Mouse (Mus musculus): ENCODE results near the gene Egfl6. TPM values are rescaled to one million over a fixed set of nuclear protein-coding genes. Genes with fewer than 3 reads are reported as not detected.

Gene Egfl6
- polyA plus RNA-seq, 1 experiment, result not detected

GRCm38 (mm10) chrX:166576111-166576510, 9.4 kb downstream of the Egfl6 start:
- H3K27me3 ChIP-seq (ENCODE audit: control insufficient read depth, insufficient read depth, insufficient read length), result no peaks in the 10 kb centered on the region
- H3K4me3 ChIP-seq, result no peak overlapping the region
- H3K79me2 ChIP-seq (ENCODE audit: control insufficient read depth, insufficient read depth), result no peaks in the 10 kb centered on the region
- TF ChIP-seq POLR2A (IDR thresholded peaks at IDR 0.05; ENCODE audit: insufficient read length, low read depth), result no peak
- TF ChIP-seq MYOD1 (IDR thresholded peaks at IDR 0.05; ENCODE audit: control insufficient read depth in 1 of 3, insufficient read length in 2 of 3, low read depth in 2 of 3), result no peak
- TF ChIP-seq TCF12 (IDR thresholded peaks at IDR 0.05; ENCODE audit: insufficient read depth, poor library complexity, severe bottlenecking), result no peak
- no peak for TF ChIP-seq MAX (IDR thresholded peaks at IDR 0.05; ENCODE audit: low read depth)
- TF ChIP-seq USF1 (IDR thresholded peaks at IDR 0.05; ENCODE audit: low read depth), result no peak
- no peak for TF ChIP-seq POLR2AphosphoS2 (IDR thresholded peaks at IDR 0.05; ENCODE audit: insufficient read length, low read depth)
- TF ChIP-seq CEBPB (IDR thresholded peaks at IDR 0.05; ENCODE audit: insufficient read depth, poor library complexity, severe bottlenecking), result no peak
- no peak for TF ChIP-seq REST (IDR thresholded peaks at IDR 0.05; ENCODE audit: insufficient read depth, insufficient read length)
- no peak for TF ChIP-seq MYOG (IDR thresholded peaks at IDR 0.05; ENCODE audit: control insufficient read depth in 1 of 3, insufficient read depth in 1 of 3, insufficient read length in 2 of 3, low read depth in 2 of 3)
- H3K36me3 ChIP-seq (ENCODE audit: control insufficient read depth, insufficient read depth), result no peaks in the 10 kb centered on the region
- H3K4me2 ChIP-seq (ENCODE audit: low read depth), result no peak overlapping the region
- no peak overlapping the region for H3ac ChIP-seq (ENCODE audit: control insufficient read depth, insufficient read length)

GRCm38 (mm10) chrX:166565983-166566382, 19.5 kb downstream of the Egfl6 start:
- H3K4me2 ChIP-seq (ENCODE audit: low read depth), result no peak overlapping the region
- TF ChIP-seq CEBPB (IDR thresholded peaks at IDR 0.05; ENCODE audit: insufficient read depth, poor library complexity, severe bottlenecking) (no peak), MYOG (IDR thresholded peaks at IDR 0.05; ENCODE audit: control insufficient read depth in 1 of 3, insufficient read depth in 1 of 3, insufficient read length in 2 of 3, low read depth in 2 of 3) (no peak), TCF3 (IDR thresholded peaks at IDR 0.05; ENCODE audit: insufficient read length, low read depth) (no peak), MYOD1 (IDR thresholded peaks at IDR 0.05; ENCODE audit: control insufficient read depth in 1 of 3, insufficient read length in 2 of 3, low read depth in 2 of 3) (no peak), SRF (IDR thresholded peaks at IDR 0.05; ENCODE audit: control insufficient read depth, insufficient read length, low read depth) (no peak), TCF12 (IDR thresholded peaks at IDR 0.05; ENCODE audit: insufficient read depth, poor library complexity, severe bottlenecking) (no peak), REST (IDR thresholded peaks at IDR 0.05; ENCODE audit: insufficient read depth, insufficient read length) (no peak), E2F4 (IDR thresholded peaks at IDR 0.05; ENCODE audit: insufficient read depth) (no peak), POLR2AphosphoS2 (IDR thresholded peaks at IDR 0.05; ENCODE audit: insufficient read length, low read depth) (no peak), USF1 (IDR thresholded peaks at IDR 0.05; ENCODE audit: low read depth) (no peak), POLR2A (IDR thresholded peaks at IDR 0.05; ENCODE audit: insufficient read length, low read depth) (no peak), MAX (IDR thresholded peaks at IDR 0.05; ENCODE audit: low read depth) (no peak)

GRCm38 (mm10) chrX:166565401-166565800, 20.1 kb downstream of the Egfl6 start:
- no peak overlapping the region for H3K4me3 ChIP-seq
- no peak overlapping the region for H3ac ChIP-seq (ENCODE audit: control insufficient read depth, insufficient read length)
- H3K27me3 ChIP-seq (ENCODE audit: control insufficient read depth, insufficient read depth, insufficient read length), result no peaks in the 10 kb centered on the region
- H3K79me2 ChIP-seq (ENCODE audit: control insufficient read depth, insufficient read depth), result no peaks in the 10 kb centered on the region
- no peaks in the 10 kb centered on the region for H3K36me3 ChIP-seq (ENCODE audit: control insufficient read depth, insufficient read depth)
- no peak overlapping the region for H3K4me2 ChIP-seq (ENCODE audit: low read depth)
- TF ChIP-seq MYOD1 (IDR thresholded peaks at IDR 0.05; ENCODE audit: control insufficient read depth in 1 of 3, insufficient read length in 2 of 3, low read depth in 2 of 3) (no peak), MAX (IDR thresholded peaks at IDR 0.05; ENCODE audit: low read depth) (no peak), CEBPB (IDR thresholded peaks at IDR 0.05; ENCODE audit: insufficient read depth, poor library complexity, severe bottlenecking) (no peak), POLR2A (IDR thresholded peaks at IDR 0.05; ENCODE audit: insufficient read length, low read depth) (no peak), E2F4 (IDR thresholded peaks at IDR 0.05; ENCODE audit: insufficient read depth) (no peak), MYOG (IDR thresholded peaks at IDR 0.05; ENCODE audit: control insufficient read depth in 1 of 3, insufficient read depth in 1 of 3, insufficient read length in 2 of 3, low read depth in 2 of 3) (no peak), USF1 (IDR thresholded peaks at IDR 0.05; ENCODE audit: low read depth) (no peak), TCF12 (IDR thresholded peaks at IDR 0.05; ENCODE audit: insufficient read depth, poor library complexity, severe bottlenecking) (no peak), POLR2AphosphoS2 (IDR thresholded peaks at IDR 0.05; ENCODE audit: insufficient read length, low read depth) (no peak), SRF (IDR thresholded peaks at IDR 0.05; ENCODE audit: control insufficient read depth, insufficient read length, low read depth) (no peak), REST (IDR thresholded peaks at IDR 0.05; ENCODE audit: insufficient read depth, insufficient read length) (no peak)

More at GRCm38 (mm10) chrX:166565983-166566382, 19.5 kb downstream of the Egfl6 start:
- Histone ChIP-seq H3K79me2 (ENCODE audit: control insufficient read depth, insufficient read depth) (no peaks in the 10 kb centered on the region), H3ac (ENCODE audit: control insufficient read depth, insufficient read length) (no peak overlapping the region), H3K27me3 (ENCODE audit: control insufficient read depth, insufficient read depth, insufficient read length) (no peaks in the 10 kb centered on the region), H3K36me3 (ENCODE audit: control insufficient read depth, insufficient read depth) (no peaks in the 10 kb centered on the region), H3K4me3 (no peak overlapping the region)

GRCm38 (mm10) chrX:166564900-166565299, 20.6 kb downstream of the Egfl6 start:
- H3K79me2 ChIP-seq (ENCODE audit: control insufficient read depth, insufficient read depth), result no peaks in the 10 kb centered on the region
- H3K27me3 ChIP-seq (ENCODE audit: control insufficient read depth, insufficient read depth, insufficient read length), result no peaks in the 10 kb centered on the region
- TF ChIP-seq MAX (IDR thresholded peaks at IDR 0.05; ENCODE audit: low read depth) (no peak), SRF (IDR thresholded peaks at IDR 0.05; ENCODE audit: control insufficient read depth, insufficient read length, low read depth) (no peak), MYOG (IDR thresholded peaks at IDR 0.05; ENCODE audit: control insufficient read depth in 1 of 3, insufficient read depth in 1 of 3, insufficient read length in 2 of 3, low read depth in 2 of 3) (no peak), TCF3 (IDR thresholded peaks at IDR 0.05; ENCODE audit: insufficient read length, low read depth) (no peak), POLR2AphosphoS2 (IDR thresholded peaks at IDR 0.05; ENCODE audit: insufficient read length, low read depth) (no peak), TCF12 (IDR thresholded peaks at IDR 0.05; ENCODE audit: insufficient read depth, poor library complexity, severe bottlenecking) (no peak), REST (IDR thresholded peaks at IDR 0.05; ENCODE audit: insufficient read depth, insufficient read length) (no peak), USF1 (IDR thresholded peaks at IDR 0.05; ENCODE audit: low read depth) (no peak), MYOD1 (IDR thresholded peaks at IDR 0.05; ENCODE audit: control insufficient read depth in 1 of 3, insufficient read length in 2 of 3, low read depth in 2 of 3) (no peak)
- no peak overlapping the region for H3K4me3 ChIP-seq
- no peak overlapping the region for H3K4me2 ChIP-seq (ENCODE audit: low read depth)
- H3ac ChIP-seq (ENCODE audit: control insufficient read depth, insufficient read length), result no peak overlapping the region
- no peaks in the 10 kb centered on the region for H3K36me3 ChIP-seq (ENCODE audit: control insufficient read depth, insufficient read depth)

Measured in myocyte (in vitro differentiated cells).